Mouse (Mus musculus) forebrain, embryonic 14.5 days (tissue): ENCODE measurements around the gene Chaf1a. TPM values are rescaled to one million over a fixed set of nuclear protein-coding genes. Genes with fewer than 3 reads are reported as not detected.
A peak's percentile ranks its signal among the peaks of the same experiment; 100 is the strongest.

Source experiments
- ATAC-seq: fragments of 200-750 bp; cut with Nextera tagmentation; 2 replicates; pipeline ENCODE4 v1.8.0; 2017; ENCODE audit warnings: mild to moderate bottlenecking, moderate library complexity
- DNase-seq: peaks from one replicate; pipeline ENCODE4 v3.0.0-alpha.2; 2015; ENCODE audit warnings: low spot score
- H3K27ac ChIP-seq: fragments of 300-500 bp; sonication (generic); 2 replicates; pipeline ENCODE4 v1.5.1; 2014; ENCODE audit warnings: low read depth, mild to moderate bottlenecking, control low read depth, low read length, moderate library complexity
- H3K27me3 ChIP-seq: fragments of 300-500 bp; sonication (generic); replicated peaks from 2 replicates; pipeline ENCODE4 v1.6.1; 2014; ENCODE audit warnings: low read length, control low read depth, mixed read lengths; ENCODE audit not compliant: control insufficient read depth, insufficient read depth
- H3K36me3 ChIP-seq: fragments of 300-500 bp; sonication (generic); 2 replicates; pipeline ENCODE4 v1.6.1; 2014; ENCODE audit warnings: low read length, control low read depth; ENCODE audit not compliant: control insufficient read depth, insufficient read depth
- H3K4me1 ChIP-seq: fragments of 300-500 bp; sonication (generic); 2 replicates; pipeline ENCODE4 v1.6.1; 2014; ENCODE audit warnings: antibody characterized with exemption, low read length, control low read depth; ENCODE audit not compliant: control insufficient read depth, insufficient read depth
- H3K4me2 ChIP-seq: fragments of 300-500 bp; sonication (generic); 2 replicates; pipeline ENCODE4 v1.6.1; 2014; ENCODE audit warnings: mild to moderate bottlenecking, control low read depth, low read length
- H3K4me3 ChIP-seq: fragments of 300-500 bp; sonication (generic); 2 replicates; pipeline ENCODE4 v1.5.1; 2014; ENCODE audit warnings: low read depth, low read length, control low read depth
- H3K9ac ChIP-seq: fragments of 300-500 bp; sonication (generic); 2 replicates; pipeline ENCODE4 v1.6.1; 2014; ENCODE audit warnings: mild to moderate bottlenecking, low read length, control low read depth, moderate library complexity
- H3K9me3 ChIP-seq: fragments of 300-500 bp; sonication (generic); replicated peaks from 2 replicates; pipeline ENCODE4 v1.6.1; 2016; ENCODE audit warnings: low read length, control low read depth, mixed read lengths; ENCODE audit not compliant: control insufficient read depth
- WGBS: fragments of 180-500 bp; shearing (Covaris S2); extraction: QIAGEN DNeasy Blood & Tissue Kit; methylation state at CpG from one replicate; pipeline ENCODE4 v1.1.7; 2014; 5-methylcytosine and 5-hydroxymethylcytosine counted together
- polyA plus RNA-seq: library from polyadenylated mRNA; unstranded; fragments of >200 nt; fragmentation: Nextera tagmentation; extraction: Ambion mirVana; gene quantifications from 2 replicates; pipeline ENCODE4 v1.2.1, GENCODE M21; 2014

Gene Chaf1a
- polyA plus RNA-seq = 6.8 and 6.9 TPM in 2 replicates

- Histone ChIP-seq H3K27ac (peak within 1 kb of the TSS; percentile 54), H3K4me3 (peak within 1 kb of the TSS; percentile 75), H3K4me1 (peaks cover 10% of the 10 kb centered on the region), H3K9ac (peak within 1 kb of the TSS; percentile 72), H3K9me3 (no peaks in the 10 kb centered on the region), H3K4me2 (peak within 1 kb of the TSS; percentile 88), H3K36me3 (peaks cover 13% of the 10 kb centered on the region), H3K27me3 (no peaks in the 10 kb centered on the region)
- ATAC-seq = peak; percentile 87
- WGBS = under 1% methylated on average over 66 of the region's 68 CpGs
- peak; percentile 100 for DNase-seq
Observed at GRCm38 (mm10) chr17:56040030-56040856, at the start of gene Chaf1a. Chaf1a (plus strand) TSS chr17:56040439.

GRCm38 (mm10) chr17:55996007-55996406, 44.2 kb upstream of the Chaf1a start:
- WGBS = 87% methylated on average over 15 of the region's 15 CpGs
- DNase-seq (no peak), ATAC-seq (no peak)
- H3K4me3 ChIP-seq = no peak overlapping the region
- H3K27ac ChIP-seq = no peak overlapping the region
- 0 out of 2 replicates have a peak, but pooled peaks cover 5% of the 10 kb centered on the region for H3K4me1 ChIP-seq
- H3K9me3 ChIP-seq = no peaks in the 10 kb centered on the region
- H3K36me3 ChIP-seq = peaks cover 47% of the 10 kb centered on the region
- no peak overlapping the region for H3K9ac ChIP-seq
- H3K27me3 ChIP-seq = peaks cover 8% of the 10 kb centered on the region
- H3K4me2 ChIP-seq = no peak overlapping the region

GRCm38 (mm10) chr17:55999794-56000499, 40.3 kb upstream of the Chaf1a start:
- Histone ChIP-seq H3K4me2 (no peak overlapping the region), H3K9ac (no peak overlapping the region), H3K27me3 (peaks cover 8% of the 10 kb centered on the region), H3K36me3 (peaks cover 16% of the 10 kb centered on the region), H3K9me3 (no peaks in the 10 kb centered on the region), H3K27ac (no peak overlapping the region), H3K4me1 (no peaks in the 10 kb centered on the region), H3K4me3 (no peak overlapping the region)
- 9% methylated on average over 30 of the region's 30 CpGs for WGBS
- ATAC-seq (0 out of 2 replicates have a peak, but pooled peaks have one; percentile 21), DNase-seq (no peak)

GRCm38 (mm10) chr17:56003000-56003399, 37.2 kb upstream of the Chaf1a start:
- H3K4me3 ChIP-seq = no peak overlapping the region
- 88% methylated on average over 3 of the region's 3 CpGs for WGBS
- ATAC-seq (no peak), DNase-seq (no peak)
- H3K4me2 ChIP-seq = no peak overlapping the region
- peaks cover 4% of the 10 kb centered on the region; the same call in 1 of the 2 replicates for H3K4me1 ChIP-seq
- H3K9ac ChIP-seq = no peak overlapping the region
- no peak overlapping the region for H3K27ac ChIP-seq
- H3K36me3 ChIP-seq = no peaks in the 10 kb centered on the region
- H3K9me3 ChIP-seq = no peaks in the 10 kb centered on the region
- peaks cover 12% of the 10 kb centered on the region for H3K27me3 ChIP-seq

GRCm38 (mm10) chr17:56005415-56006061, 34.7 kb upstream of the Chaf1a start, which contains the start of the genes Stap2 and Mpnd:
Stap2 (minus strand) TSS chr17:56005584.
Mpnd (plus strand) TSS chr17:56005711.
- no peak within 1 kb of the TSS for H3K9ac ChIP-seq
- WGBS = 57% methylated on average over 13 of the region's 13 CpGs
- no peak for ATAC-seq

GRCm38 (mm10) chr17:56006956-56007355, 33.3 kb upstream of the Chaf1a start:
- no peak overlapping the region for H3K27ac ChIP-seq
- 43% methylated on average over 10 of the region's 10 CpGs for WGBS
- no peak overlapping the region for H3K4me3 ChIP-seq
- peaks cover 12% of the 10 kb centered on the region for H3K36me3 ChIP-seq
- ATAC-seq = no peak
- no peak overlapping the region for H3K4me2 ChIP-seq
- 0 out of 2 replicates have a peak, but pooled peaks cover 4% of the 10 kb centered on the region for H3K27me3 ChIP-seq
- no peak for DNase-seq
- H3K4me1 ChIP-seq = peaks cover 15% of the 10 kb centered on the region
- H3K9me3 ChIP-seq = no peaks in the 10 kb centered on the region
- H3K9ac ChIP-seq = no peak overlapping the region

More at GRCm38 (mm10) chr17:56005415-56006061, 34.7 kb upstream of the Chaf1a start, which contains the start of the genes Stap2 and Mpnd:
- no peak within 1 kb of the TSS for H3K27ac ChIP-seq
- H3K4me1 ChIP-seq = peaks cover 12% of the 10 kb centered on the region
- H3K27me3 ChIP-seq = peaks cover 7% of the 10 kb centered on the region; the same call in 1 of the 2 replicates
- no peak within 1 kb of the TSS for H3K4me2 ChIP-seq
- no peaks in the 10 kb centered on the region for H3K36me3 ChIP-seq
- DNase-seq = peak; percentile 58
- H3K4me3 ChIP-seq = no peak within 1 kb of the TSS
- no peaks in the 10 kb centered on the region for H3K9me3 ChIP-seq

GRCm38 (mm10) chr17:56007444-56008355, 32.5 kb upstream of the Chaf1a start:
- WGBS = 36% methylated on average over 13 of the region's 14 CpGs
- peak overlapping the region; percentile 36 for H3K9ac ChIP-seq
- peaks cover 19% of the 10 kb centered on the region for H3K36me3 ChIP-seq
- H3K4me3 ChIP-seq = peak overlapping the region; percentile 82
- peaks cover 15% of the 10 kb centered on the region for H3K4me1 ChIP-seq
- H3K4me2 ChIP-seq = peak overlapping the region; percentile 100
- H3K27ac ChIP-seq = peak overlapping the region; percentile 94
- no peaks in the 10 kb centered on the region for H3K9me3 ChIP-seq
- 0 out of 2 replicates have a peak, but pooled peaks cover 4% of the 10 kb centered on the region for H3K27me3 ChIP-seq
- no peak for ATAC-seq
- DNase-seq = no peak
